Mouse (Mus musculus) G1E (cell line): ENCODE data around the gene Zan. TPM values are rescaled to one million over a fixed set of nuclear protein-coding genes. Genes with fewer than 3 reads are reported as not detected.
A peak's percentile ranks its signal among the peaks of the same experiment; 100 is the strongest.

ENCODE experiments used
- ATAC-seq: 2 replicates; pipeline ENCODE4 v1.8.0; 2016; ENCODE audit warnings: mild to moderate bottlenecking; ENCODE audit not compliant: insufficient number of reproducible peaks, poor library complexity, low FRiP score, severe bottlenecking; ENCODE audit errors: extremely low read depth
- DNase-seq: peaks from one replicate; pipeline ENCODE4 v3.0.0; 2012; ENCODE audit warnings: low spot score
- H3K27me3 ChIP-seq: 2 replicates; pipeline ENCODE4 v1.6.1; 2012; ENCODE audit warnings: mild to moderate bottlenecking, low read length, inconsistent platforms; ENCODE audit not compliant: insufficient read depth
- H3K36me3 ChIP-seq: replicated peaks from 2 replicates; pipeline ENCODE3; 2012; ENCODE audit warnings: mild to moderate bottlenecking, inconsistent platforms
- H3K4me1 ChIP-seq: 2 replicates; pipeline ENCODE4 v1.6.1; 2012; ENCODE audit warnings: low read depth, low read length, inconsistent platforms, mixed read lengths; ENCODE audit not compliant: insufficient read depth
- H3K4me3 ChIP-seq: 2 replicates; pipeline ENCODE4 v1.5.1; 2012; ENCODE audit warnings: low read depth, mild to moderate bottlenecking, inconsistent platforms, low read length, moderate library complexity, mixed read lengths
- H3K9me3 ChIP-seq: replicated peaks from 2 replicates; pipeline ENCODE4 v1.6.1; 2012; ENCODE audit warnings: inconsistent platforms
- CTCF ChIP-seq: IDR thresholded peaks from 2 replicates; pipeline ENCODE4 v1.5.1; 2012; ENCODE audit warnings: low read depth, low read length, inconsistent platforms, mixed read lengths
- GATA1 ChIP-seq: IDR thresholded peaks from 2 replicates; pipeline ENCODE4 v1.6.1; 2012; ENCODE audit warnings: borderline replicate concordance, low read length, inconsistent platforms, mixed read lengths
- GATA2 ChIP-seq: IDR thresholded peaks from 2 replicates; pipeline ENCODE4 v1.6.1; 2012; ENCODE audit warnings: low read depth, low read length, inconsistent platforms, borderline replicate concordance
- POLR2AphosphoS5 ChIP-seq: IDR thresholded peaks from 2 replicates; pipeline ENCODE4 v1.6.1; 2012; ENCODE audit warnings: low read depth, low read length, inconsistent platforms; ENCODE audit not compliant: insufficient replicate concordance
- TAL1 ChIP-seq: conservative IDR thresholded peaks from 2 replicates; pipeline ENCODE4 v1.6.1; 2012; ENCODE audit warnings: low read depth, low read length, inconsistent platforms, mixed read lengths
- polyA plus RNA-seq: library from polyadenylated mRNA; stranded (reverse); fragments of >175 nt; gene quantifications from 2 replicates; pipeline ENCODE4 v1.2.3, GENCODE M21; 2012
- total RNA-seq, 2 experiments: library from RNA; stranded (forward) in 1 of 2; stranded (reverse) in 1 of 2; fragments of 200-1000 nt in 1 of 2; fragments of >200 nt in 1 of 2; fragmentation: Nextera tagmentation in 1 of 2; gene quantifications; 2 replicates each; pipeline ENCODE4 v1.2.3; 2014 to 2017

Gene Zan
- total and polyA plus RNA-seq, 3 experiments = 0.02 to 0.22 TPM; not detected in 1

- Histone ChIP-seq H3K9me3 (no peaks in the 10 kb centered on the region), H3K4me1 (peaks cover 34% of the 10 kb centered on the region), H3K4me3 (peak within 1 kb of the TSS; percentile 88), H3K27me3 (no peaks in the 10 kb centered on the region), H3K36me3 (peaks cover 26% of the 10 kb centered on the region)
- ATAC-seq = peak; percentile 80
- TF ChIP-seq CTCF (peak; percentile 84), GATA2 (no peak), POLR2AphosphoS5 (no peak), GATA1 (no peak), TAL1 (no peak)
- peak; percentile 91 for DNase-seq
Observed at GRCm38 (mm10) chr5:137501709-137502666, 25.1 kb upstream of the Zan start, which contains the start of gene Pop7. Pop7 (minus strand) TSS chr5:137502518.

GRCm38 (mm10) chr5:137500186-137500585 lies 23.3 kb upstream of the Zan start:
- Histone ChIP-seq H3K27me3 (0 out of 2 replicates have a peak, but pooled peaks cover 2% of the 10 kb centered on the region), H3K4me1 (peaks cover 34% of the 10 kb centered on the region), H3K9me3 (no peaks in the 10 kb centered on the region), H3K36me3 (peaks cover 26% of the 10 kb centered on the region), H3K4me3 (no peak overlapping the region)
- ATAC-seq = no peak
- DNase-seq = no peak
- no peak for TF ChIP-seq GATA1
- no peak for TF ChIP-seq CTCF
- no peak for TF ChIP-seq TAL1
- TF ChIP-seq POLR2AphosphoS5 = no peak
- no peak for TF ChIP-seq GATA2

- H3K36me3 ChIP-seq = no peaks in the 10 kb centered on the region
Observed at GRCm38 (mm10) chr5:137493831-137494230, 17.0 kb upstream of the Zan start.

GRCm38 (mm10) chr5:137491559-137491958 lies 14.7 kb upstream of the Zan start:
- H3K4me1 ChIP-seq = no peaks in the 10 kb centered on the region; the same call in 1 of the 2 replicates
- H3K36me3 ChIP-seq = no peaks in the 10 kb centered on the region
- H3K9me3 ChIP-seq = no peaks in the 10 kb centered on the region; the same call in 1 of the 2 replicates
- H3K27me3 ChIP-seq = peaks cover 34% of the 10 kb centered on the region
- TF ChIP-seq TAL1 (no peak), GATA1 (no peak), CTCF (no peak), GATA2 (no peak), POLR2AphosphoS5 (no peak)
- ATAC-seq (no peak), DNase-seq (no peak)
- no peak overlapping the region for H3K4me3 ChIP-seq

More at GRCm38 (mm10) chr5:137493831-137494230, 17.0 kb upstream of the Zan start:
- Histone ChIP-seq H3K9me3 (no peaks in the 10 kb centered on the region), H3K4me3 (no peak overlapping the region), H3K27me3 (peaks cover 34% of the 10 kb centered on the region), H3K4me1 (no peaks in the 10 kb centered on the region; the same call in 1 of the 2 replicates)
- ATAC-seq (no peak), DNase-seq (no peak)
- TF ChIP-seq CTCF (no peak), POLR2AphosphoS5 (no peak), GATA2 (no peak), TAL1 (no peak)

GRCm38 (mm10) chr5:137487616-137488015 lies 10.8 kb upstream of the Zan start:
- Histone ChIP-seq H3K4me1 (no peaks in the 10 kb centered on the region; the same call in 1 of the 2 replicates), H3K4me3 (no peak overlapping the region), H3K27me3 (peaks cover 40% of the 10 kb centered on the region), H3K9me3 (no peaks in the 10 kb centered on the region; the same call in 1 of the 2 replicates), H3K36me3 (no peaks in the 10 kb centered on the region)
- ATAC-seq (no peak), DNase-seq (no peak)
- TF ChIP-seq GATA1 (no peak), POLR2AphosphoS5 (no peak), CTCF (no peak), GATA2 (no peak), TAL1 (no peak)

GRCm38 (mm10) chr5:137485851-137486155 lies 8.9 kb upstream of the Zan start:
- H3K27me3 ChIP-seq = peaks cover 37% of the 10 kb centered on the region
- DNase-seq = no peak

More at GRCm38 (mm10) chr5:137485851-137486155, 8.9 kb upstream of the Zan start:
- H3K4me3 ChIP-seq = no peak overlapping the region
- peaks cover 2% of the 10 kb centered on the region; the same call in 1 of the 2 replicates for H3K4me1 ChIP-seq
- H3K9me3 ChIP-seq = no peaks in the 10 kb centered on the region; the same call in 1 of the 2 replicates
- no peaks in the 10 kb centered on the region for H3K36me3 ChIP-seq
- ATAC-seq = no peak
- TF ChIP-seq GATA2 = no peak
- TF ChIP-seq POLR2AphosphoS5 = no peak
- no peak for TF ChIP-seq TAL1
